Mouse (Mus musculus) splenic B cell, adult 2 months (primary cell): ENCODE data around the gene Yars.

Source experiments
- DNase-seq: peaks from one replicate; pipeline ENCODE4 v3.0.0-alpha.2; 2011; ENCODE audit warnings: low read depth, low spot score
- H3K27me3 ChIP-seq: 2 replicates; pipeline ENCODE4 v1.6.1; 2012; ENCODE audit warnings: mild to moderate bottlenecking, low read length, moderate library complexity, mixed read lengths; ENCODE audit not compliant: control insufficient read depth, poor library complexity, insufficient read depth, severe bottlenecking
- H3K36me3 ChIP-seq: 2 replicates; pipeline ENCODE4 v1.6.1; 2012; ENCODE audit warnings: mild to moderate bottlenecking, low read length, moderate library complexity, mixed read lengths; ENCODE audit not compliant: control insufficient read depth, poor library complexity, insufficient read depth, severe bottlenecking

The Yars gene

DNA sequence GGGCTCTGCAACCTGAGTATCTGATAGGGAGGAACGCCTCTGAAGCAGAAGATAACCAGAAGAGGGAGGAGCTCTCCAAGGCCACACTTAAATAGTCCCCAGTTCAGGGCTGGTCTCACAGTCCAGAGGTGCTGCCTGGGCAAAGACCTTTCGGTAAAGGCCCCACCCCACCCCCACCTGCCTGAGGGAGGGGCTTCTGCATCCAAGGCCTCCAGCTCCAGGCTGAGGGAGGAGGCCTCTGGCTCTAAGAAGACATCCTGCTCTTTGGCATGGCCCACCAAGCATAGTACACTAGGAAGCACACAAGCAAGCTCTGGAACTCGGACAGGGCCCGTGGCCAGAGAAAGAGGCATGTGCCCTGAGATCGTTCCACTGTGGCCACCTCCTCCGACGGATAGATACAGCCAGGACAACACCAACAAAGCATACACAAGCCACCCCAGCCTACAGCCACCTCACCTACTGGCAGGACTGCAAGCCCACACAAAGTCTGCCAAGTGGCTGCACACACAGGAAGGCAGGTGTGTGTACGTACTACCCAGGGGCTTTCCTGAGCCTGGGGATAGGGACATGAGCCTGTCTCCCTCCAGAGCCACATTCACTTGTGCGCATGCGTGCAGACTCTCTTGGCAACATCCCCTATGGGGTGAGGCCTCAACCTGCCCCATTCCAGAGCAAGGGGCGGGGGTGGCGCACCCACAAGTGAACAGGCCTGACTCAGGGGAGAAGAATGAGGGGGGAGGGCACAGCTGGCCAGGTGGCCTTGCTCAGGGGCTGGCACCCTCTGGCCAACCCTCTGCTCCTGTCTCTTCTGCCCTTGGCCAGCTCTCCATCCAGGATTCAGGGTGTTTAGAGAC is 42.3 kb downstream of the Yars start:
- H3K27me3 ChIP-seq, result no peaks in the 10 kb centered on the region
- no peaks in the 10 kb centered on the region for H3K36me3 ChIP-seq
- no peak for DNase-seq

DNA sequence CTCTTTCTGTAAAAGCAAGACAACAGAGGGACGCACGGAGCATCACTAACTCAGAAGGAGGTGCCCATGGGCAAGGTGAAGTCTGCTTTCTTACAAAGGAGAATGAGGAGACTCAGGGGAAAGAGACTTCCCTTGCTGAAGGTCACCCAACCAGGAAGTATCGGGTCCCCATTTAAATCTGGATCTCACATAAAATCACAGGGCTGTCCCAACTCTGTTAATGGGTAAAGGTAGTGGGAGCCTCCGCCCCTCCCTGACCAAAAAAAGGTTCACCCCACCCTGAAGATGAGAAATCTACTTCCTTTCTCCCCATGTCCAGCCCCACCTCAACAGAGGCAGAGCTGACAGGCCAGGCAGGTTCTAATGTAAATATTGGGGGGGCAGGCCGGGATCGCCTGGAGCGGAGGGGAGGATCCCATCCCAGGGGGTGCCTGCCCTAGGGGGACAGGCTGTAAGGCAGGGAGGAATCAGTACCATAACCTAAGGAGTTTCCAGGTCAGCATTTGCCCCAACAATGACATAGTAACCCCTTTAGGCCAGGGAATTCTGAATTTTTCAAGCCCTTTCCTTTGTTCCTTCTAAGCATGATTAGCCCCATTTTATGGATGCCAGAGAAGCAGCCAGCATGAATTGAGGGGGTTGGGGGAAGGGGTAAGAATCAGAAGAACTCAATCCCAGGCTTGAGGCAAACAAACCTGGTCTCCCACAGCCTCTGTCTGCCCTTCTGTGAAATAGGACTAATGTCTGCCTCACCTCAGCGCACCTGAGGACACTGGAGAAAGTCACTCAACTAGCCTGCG is 43.2 kb downstream of the Yars start:
- DNase-seq, result no peak
- H3K36me3 ChIP-seq, result no peaks in the 10 kb centered on the region
- no peaks in the 10 kb centered on the region for H3K27me3 ChIP-seq

- no peaks in the 10 kb centered on the region for H3K27me3 ChIP-seq
- peak; percentile 24 for DNase-seq
- no peaks in the 10 kb centered on the region for H3K36me3 ChIP-seq
These were observed 44.9 kb downstream of the Yars start for GRCm38 (mm10) chr4:129234488-129234887.

GRCm38 (mm10) chr4:129235147-129235546 is 45.6 kb downstream of the Yars start:
- DNase-seq, result no peak
- Histone ChIP-seq H3K36me3 (no peaks in the 10 kb centered on the region), H3K27me3 (no peaks in the 10 kb centered on the region)

GRCm38 (mm10) chr4:129236236-129236813 is 46.8 kb downstream of the Yars start:
- DNase-seq, result no peak
- no peaks in the 10 kb centered on the region for H3K36me3 ChIP-seq
- no peaks in the 10 kb centered on the region for H3K27me3 ChIP-seq

DNA sequence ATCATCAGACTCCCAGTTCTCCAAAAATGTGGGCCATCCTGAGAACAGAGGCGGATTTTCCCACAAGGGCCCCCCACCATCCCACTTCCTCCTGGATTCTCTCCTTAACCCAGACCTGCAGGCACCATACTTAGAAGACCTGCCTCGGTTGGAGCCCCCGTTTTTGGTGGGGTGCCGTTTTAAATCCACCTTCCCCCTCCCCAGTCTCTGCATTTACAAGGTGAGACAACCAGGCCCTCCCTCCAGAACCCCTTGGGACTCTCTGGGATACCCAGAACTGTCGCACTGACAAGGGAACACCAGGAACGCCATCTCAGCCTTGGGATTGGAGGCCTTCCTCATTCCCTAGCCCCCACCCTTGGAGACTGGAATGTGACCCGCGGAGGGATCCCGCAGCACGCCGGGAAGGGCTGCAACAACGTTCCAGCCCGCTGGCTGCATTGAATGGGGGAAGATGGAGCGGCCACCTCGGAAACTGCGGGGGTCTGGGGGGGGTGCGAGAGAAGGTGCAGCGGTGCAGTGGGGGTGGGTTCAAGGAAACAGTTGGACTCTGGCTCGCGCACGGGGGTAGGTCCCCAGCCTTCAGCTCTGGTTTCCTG is 48.4 kb downstream of the Yars start:
- DNase-seq, result no peak
- no peaks in the 10 kb centered on the region for H3K27me3 ChIP-seq
- no peaks in the 10 kb centered on the region for H3K36me3 ChIP-seq

- peak; percentile 10 for DNase-seq
- no peaks in the 10 kb centered on the region for H3K27me3 ChIP-seq
These were observed 49.0 kb downstream of the Yars start for GRCm38 (mm10) chr4:129238579-129239016.

GRCm38 (mm10) chr4:129239075-129239474 is 49.5 kb downstream of the Yars start:
- no peaks in the 10 kb centered on the region for H3K36me3 ChIP-seq
- peak; percentile 50 for DNase-seq
- no peaks in the 10 kb centered on the region for H3K27me3 ChIP-seq

More at GRCm38 (mm10) chr4:129238579-129239016, 49.0 kb downstream of the Yars start:
- no peaks in the 10 kb centered on the region for H3K36me3 ChIP-seq

GRCm38 (mm10) chr4:129241898-129242297 is 52.3 kb downstream of the Yars start:
- no peak for DNase-seq
- Histone ChIP-seq H3K27me3 (no peaks in the 10 kb centered on the region), H3K36me3 (no peaks in the 10 kb centered on the region)

DNA sequence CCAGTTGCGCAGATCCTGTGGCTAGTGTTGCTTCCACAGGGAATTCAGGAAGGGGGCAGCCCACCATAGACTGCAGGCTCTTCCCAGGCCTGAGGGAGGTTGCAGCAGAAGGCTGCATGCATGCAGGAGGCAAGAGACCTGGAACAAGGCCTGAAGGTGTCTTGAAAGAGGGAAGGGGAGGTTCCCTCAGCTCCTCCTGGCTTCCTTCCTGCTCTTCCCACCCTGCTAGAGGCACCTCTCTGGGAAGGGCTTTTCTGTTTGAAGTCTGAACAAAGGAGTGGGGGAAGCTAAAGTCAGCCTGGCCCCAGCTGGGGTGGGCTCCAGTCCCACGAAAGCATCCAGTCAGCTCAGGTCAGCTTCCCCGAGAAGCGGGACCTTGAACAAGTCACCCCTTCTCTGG is 52.8 kb downstream of the Yars start:
- DNase-seq, result no peak
- Histone ChIP-seq H3K36me3 (no peaks in the 10 kb centered on the region; the same call in 1 of the 2 replicates), H3K27me3 (no peaks in the 10 kb centered on the region)

DNA sequence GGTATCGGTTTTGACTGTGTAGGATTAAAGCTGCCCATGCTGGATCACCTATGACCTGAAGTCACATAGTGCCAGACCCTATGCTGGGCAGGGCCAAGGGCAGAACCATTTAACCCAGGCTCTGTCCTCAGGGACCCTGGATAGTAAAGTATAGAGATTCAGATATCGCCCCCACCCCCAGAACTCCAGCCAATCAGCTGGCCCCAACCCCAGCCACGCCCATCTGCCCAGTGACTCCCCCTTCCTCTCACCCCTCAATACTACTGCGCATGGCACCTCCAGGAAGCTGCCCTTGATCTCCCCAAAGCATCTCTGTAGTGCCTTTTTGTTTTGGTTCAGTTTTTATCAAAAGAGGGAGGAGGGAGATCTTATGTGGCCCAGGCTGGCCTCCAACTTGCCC is 53.2 kb downstream of the Yars start:
- Histone ChIP-seq H3K36me3 (no peaks in the 10 kb centered on the region; the same call in 1 of the 2 replicates), H3K27me3 (no peaks in the 10 kb centered on the region)
- DNase-seq, result no peak

GRCm38 (mm10) chr4:129244802-129245201 is 55.2 kb downstream of the Yars start:
- no peaks in the 10 kb centered on the region; the same call in 1 of the 2 replicates for H3K27me3 ChIP-seq
- H3K36me3 ChIP-seq, result no peaks in the 10 kb centered on the region; the same call in 1 of the 2 replicates
- no peak for DNase-seq

DNA sequence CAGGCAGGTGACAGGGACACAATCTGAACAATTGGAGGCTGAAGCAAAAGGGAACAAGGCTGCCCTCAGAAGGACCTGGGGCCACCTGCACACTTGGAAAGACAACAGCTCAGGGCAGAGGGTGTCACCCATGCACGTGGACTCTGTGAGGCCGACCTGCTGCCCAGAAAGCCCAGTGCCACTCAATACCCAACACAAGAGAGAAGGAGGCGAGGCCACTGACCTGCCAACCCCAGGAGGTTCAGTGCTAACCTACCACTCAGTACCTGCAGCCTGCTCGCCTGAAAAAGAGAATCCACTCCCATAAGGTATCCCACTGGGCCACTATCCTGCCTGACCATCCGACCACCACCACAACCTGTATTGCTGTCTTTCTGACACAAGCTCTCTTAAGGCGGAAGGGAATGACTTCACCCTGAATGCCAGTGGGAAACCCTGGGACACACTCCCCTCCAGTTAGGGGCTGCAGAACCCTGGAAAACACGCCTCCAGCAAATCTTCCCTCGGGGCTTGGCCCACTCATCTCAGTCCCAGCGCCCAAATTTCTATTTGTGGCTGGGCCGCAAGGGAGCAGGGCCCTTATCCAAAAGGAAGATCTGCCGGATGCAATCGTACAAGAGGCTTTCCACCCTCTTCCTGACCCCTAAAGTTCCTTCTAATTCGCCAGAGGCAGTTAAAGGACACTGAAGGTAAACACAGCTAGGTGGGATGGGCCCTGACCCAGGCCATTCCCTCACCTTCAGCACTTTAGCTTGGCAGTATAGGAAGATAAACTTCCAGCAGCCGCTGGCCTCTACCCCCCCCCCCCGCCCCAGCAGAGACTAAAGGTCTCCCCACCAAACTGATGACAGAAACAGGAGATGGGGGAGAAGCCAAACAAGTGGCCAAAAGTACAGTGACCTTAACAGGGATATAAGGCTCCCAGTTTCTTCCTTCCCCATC is 57.1 kb downstream of the Yars start:
- H3K36me3 ChIP-seq, result no peaks in the 10 kb centered on the region; the same call in 1 of the 2 replicates
- no peak for DNase-seq
- no peaks in the 10 kb centered on the region; the same call in 1 of the 2 replicates for H3K27me3 ChIP-seq
